Mouse (Mus musculus): ENCODE measurements around the gene Fars2. TPM values are rescaled to one million over a fixed set of nuclear protein-coding genes. Genes with fewer than 3 reads are reported as not detected.

Gene Fars2
- polyA plus RNA-seq, 1 experiment from 2014 or later: 26.7 TPM

DNA sequence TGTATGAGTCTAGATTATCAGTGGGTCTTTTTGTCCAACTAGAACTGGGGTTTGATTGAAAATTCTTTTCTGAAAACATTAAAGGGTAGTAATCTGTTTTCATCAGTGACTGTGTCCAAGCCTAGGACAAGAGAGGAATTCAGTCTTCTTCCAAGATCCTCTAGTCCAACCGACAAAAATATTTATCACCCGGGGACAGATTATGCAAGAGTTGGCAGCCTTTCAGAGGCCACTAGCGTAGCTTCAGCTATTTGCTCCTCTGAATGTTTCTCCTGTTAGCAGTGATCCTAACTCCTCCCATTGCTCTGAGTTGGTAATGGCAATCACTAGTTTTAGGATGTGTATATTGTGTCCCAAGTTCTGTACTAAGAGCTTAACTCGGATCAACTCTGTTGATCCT is 380.1 kb downstream of the Fars2 start:
- H3K4me2 ChIP-seq (ENCODE audit: low read depth, low read length): no peak overlapping the region
- H3K27ac ChIP-seq (ENCODE audit: low read depth, low read length): no peak overlapping the region
- no peaks in the 10 kb centered on the region for H3K4me1 ChIP-seq (ENCODE audit: control insufficient read depth, insufficient read depth, low read length)
- no peak for ATAC-seq (ENCODE audit: low read depth)
- H3K4me3 ChIP-seq (ENCODE audit: low read depth, low read length): no peak overlapping the region
- H3K36me3 ChIP-seq (ENCODE audit: control insufficient read depth, insufficient read depth, low read length): no peaks in the 10 kb centered on the region
- no peaks in the 10 kb centered on the region for H3K27me3 ChIP-seq (ENCODE audit: control insufficient read depth, insufficient read depth, low read length)
- H3K9me3 ChIP-seq (ENCODE audit: control insufficient read depth, low read length): no peaks in the 10 kb centered on the region
- H3K9ac ChIP-seq (replicated peaks; ENCODE audit: low read depth, low read length): no peak overlapping the region
- 61% methylated on average over 4 of the region's 4 CpGs for WGBS

DNA sequence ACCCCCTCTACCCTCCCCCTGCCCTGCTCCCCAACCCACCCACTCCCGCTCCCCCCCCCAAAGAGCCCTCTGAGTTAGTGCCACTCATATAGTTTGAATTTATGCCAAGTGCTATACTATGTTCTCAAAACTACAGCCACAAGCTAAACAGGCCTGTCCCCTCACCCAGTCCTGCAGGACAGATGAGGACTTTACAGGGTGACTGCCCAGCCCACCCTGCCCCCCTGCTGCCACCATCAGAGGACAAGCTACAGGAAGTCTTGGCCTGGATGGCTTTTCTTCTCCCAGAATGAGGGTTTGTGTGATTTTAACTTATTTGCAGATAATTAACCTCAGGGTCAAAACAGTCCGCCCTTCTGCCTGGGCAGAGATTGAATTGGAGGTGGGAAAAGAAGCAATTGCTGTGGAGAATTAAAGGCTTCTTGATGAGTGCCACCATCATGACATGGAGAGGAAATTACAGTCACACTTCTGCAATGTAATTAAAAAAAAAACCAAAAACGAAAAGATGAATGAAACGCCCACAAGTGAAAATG is 383.2 kb downstream of the Fars2 start:
- Histone ChIP-seq H3K4me1 (ENCODE audit: control insufficient read depth, insufficient read depth, low read length) (no peaks in the 10 kb centered on the region), H3K4me3 (ENCODE audit: low read depth, low read length) (no peak overlapping the region), H3K27ac (ENCODE audit: low read depth, low read length) (no peak overlapping the region), H3K4me2 (ENCODE audit: low read depth, low read length) (no peak overlapping the region), H3K27me3 (ENCODE audit: control insufficient read depth, insufficient read depth, low read length) (no peaks in the 10 kb centered on the region), H3K36me3 (ENCODE audit: control insufficient read depth, insufficient read depth, low read length) (no peaks in the 10 kb centered on the region), H3K9me3 (ENCODE audit: control insufficient read depth, low read length) (no peaks in the 10 kb centered on the region), H3K9ac (replicated peaks; ENCODE audit: low read depth, low read length) (no peak overlapping the region)
- WGBS: 57% methylated on average over 4 of the region's 4 CpGs
- ATAC-seq (ENCODE audit: low read depth): no peak

DNA sequence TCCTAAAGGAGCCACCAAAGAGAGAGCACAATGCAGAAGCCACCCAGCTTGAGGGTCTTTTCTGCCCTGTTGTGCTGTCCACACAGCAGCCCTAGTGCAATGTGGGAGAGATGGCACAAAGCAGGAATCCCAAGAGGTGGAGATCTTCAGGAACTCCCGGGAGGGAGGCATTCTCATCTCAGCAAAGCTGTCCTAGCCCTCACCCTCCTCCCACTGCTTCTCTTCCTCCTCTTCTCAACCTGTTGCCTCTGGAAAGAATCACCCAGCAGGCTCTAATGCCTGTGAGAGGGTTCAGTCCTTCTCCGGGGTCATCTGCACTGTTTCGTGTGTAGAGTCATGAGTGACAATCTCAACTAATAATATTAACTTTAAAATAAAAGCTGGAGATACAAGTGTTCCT is 386.3 kb downstream of the Fars2 start:
- Histone ChIP-seq H3K27ac (ENCODE audit: low read depth, low read length) (no peak overlapping the region), H3K4me3 (ENCODE audit: low read depth, low read length) (no peak overlapping the region), H3K9me3 (ENCODE audit: control insufficient read depth, low read length) (no peaks in the 10 kb centered on the region), H3K9ac (replicated peaks; ENCODE audit: low read depth, low read length) (no peak overlapping the region), H3K4me1 (ENCODE audit: control insufficient read depth, insufficient read depth, low read length) (no peaks in the 10 kb centered on the region), H3K4me2 (ENCODE audit: low read depth, low read length) (no peak overlapping the region), H3K36me3 (ENCODE audit: control insufficient read depth, insufficient read depth, low read length) (no peaks in the 10 kb centered on the region), H3K27me3 (ENCODE audit: control insufficient read depth, insufficient read depth, low read length) (no peaks in the 10 kb centered on the region)
- ATAC-seq (ENCODE audit: low read depth): no peak
- 92% methylated on average over 3 of the region's 3 CpGs for WGBS

DNA sequence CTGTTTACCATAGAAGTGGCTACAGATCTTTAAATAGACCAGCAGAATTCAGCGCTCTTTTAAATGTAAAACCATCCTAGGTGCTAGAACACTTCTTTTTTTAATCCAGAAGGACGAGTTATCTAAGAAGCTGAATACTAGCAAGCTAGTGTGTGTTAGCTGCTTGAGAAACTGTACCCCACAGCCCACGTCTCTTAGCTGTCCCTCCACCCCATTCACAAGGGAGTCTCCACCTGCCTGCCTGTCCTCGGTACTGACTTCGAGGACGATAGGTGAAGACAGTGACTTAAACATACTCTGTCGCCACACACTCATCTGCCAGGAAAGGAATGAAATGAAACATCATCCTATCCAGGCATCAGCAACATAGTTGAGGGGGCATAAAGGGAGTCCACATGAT is 386.8 kb downstream of the Fars2 start:
- H3K4me3 ChIP-seq (ENCODE audit: low read depth, low read length): no peak overlapping the region
- H3K27ac ChIP-seq (ENCODE audit: low read depth, low read length): no peak overlapping the region
- no peaks in the 10 kb centered on the region for H3K36me3 ChIP-seq (ENCODE audit: control insufficient read depth, insufficient read depth, low read length)
- no peaks in the 10 kb centered on the region for H3K4me1 ChIP-seq (ENCODE audit: control insufficient read depth, insufficient read depth, low read length)
- no peaks in the 10 kb centered on the region for H3K9me3 ChIP-seq (ENCODE audit: control insufficient read depth, low read length)
- no peak overlapping the region for H3K4me2 ChIP-seq (ENCODE audit: low read depth, low read length)
- no peaks in the 10 kb centered on the region for H3K27me3 ChIP-seq (ENCODE audit: control insufficient read depth, insufficient read depth, low read length)
- no peak for ATAC-seq (ENCODE audit: low read depth)
- 92% methylated on average over 7 of the region's 7 CpGs for WGBS
- H3K9ac ChIP-seq (replicated peaks; ENCODE audit: low read depth, low read length): no peak overlapping the region

DNA sequence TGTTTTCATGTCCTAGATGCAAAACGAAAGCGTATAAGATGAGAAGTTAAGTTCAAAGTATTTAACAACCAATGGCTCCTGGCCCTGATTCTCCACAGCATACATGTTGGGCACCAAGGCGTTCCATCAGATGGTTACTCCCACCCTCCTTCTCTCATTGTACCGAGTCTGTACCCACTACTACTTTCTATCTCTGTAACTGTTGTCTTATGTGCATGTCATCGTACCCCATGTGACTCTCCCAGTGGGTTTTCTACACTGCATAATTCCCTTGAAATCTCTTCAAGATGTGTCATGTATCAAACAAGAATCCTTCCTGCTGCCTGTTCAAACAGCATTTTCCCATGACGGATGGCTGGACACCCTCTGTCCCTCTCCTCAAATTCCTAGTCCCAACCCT is 388.5 kb downstream of the Fars2 start:
- Histone ChIP-seq H3K36me3 (ENCODE audit: control insufficient read depth, insufficient read depth, low read length) (no peaks in the 10 kb centered on the region), H3K27ac (ENCODE audit: low read depth, low read length) (no peak overlapping the region), H3K27me3 (ENCODE audit: control insufficient read depth, insufficient read depth, low read length) (no peaks in the 10 kb centered on the region), H3K9me3 (ENCODE audit: control insufficient read depth, low read length) (no peaks in the 10 kb centered on the region), H3K4me2 (ENCODE audit: low read depth, low read length) (no peak overlapping the region), H3K4me1 (ENCODE audit: control insufficient read depth, insufficient read depth, low read length) (no peaks in the 10 kb centered on the region), H3K9ac (replicated peaks; ENCODE audit: low read depth, low read length) (no peak overlapping the region), H3K4me3 (ENCODE audit: low read depth, low read length) (no peak overlapping the region)
- ATAC-seq (ENCODE audit: low read depth): no peak
- WGBS: 93% methylated on average over 6 of the region's 6 CpGs

DNA sequence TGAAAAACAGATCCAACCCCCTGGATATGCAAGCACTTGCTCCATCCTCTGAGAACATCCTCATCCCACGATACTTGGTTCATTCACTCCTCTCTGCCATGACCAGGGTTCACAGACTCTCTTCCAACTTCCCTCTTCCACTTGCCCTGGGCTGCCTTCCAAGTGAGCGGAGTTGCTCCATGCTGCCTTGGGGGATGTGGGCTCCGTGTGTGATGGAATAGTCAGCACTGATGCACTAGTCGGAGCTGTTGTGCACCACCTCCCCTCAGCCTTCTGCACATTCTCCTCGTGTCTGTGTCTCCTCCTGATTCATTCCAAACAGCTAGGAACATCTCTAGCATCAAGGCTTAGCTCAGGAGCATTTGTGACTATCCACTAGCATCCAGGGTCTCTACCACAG is 389.1 kb downstream of the Fars2 start:
- Histone ChIP-seq H3K4me2 (ENCODE audit: low read depth, low read length) (no peak overlapping the region), H3K27me3 (ENCODE audit: control insufficient read depth, insufficient read depth, low read length) (no peaks in the 10 kb centered on the region), H3K36me3 (ENCODE audit: control insufficient read depth, insufficient read depth, low read length) (no peaks in the 10 kb centered on the region), H3K27ac (ENCODE audit: low read depth, low read length) (no peak overlapping the region), H3K9ac (replicated peaks; ENCODE audit: low read depth, low read length) (no peak overlapping the region), H3K9me3 (ENCODE audit: control insufficient read depth, low read length) (no peaks in the 10 kb centered on the region), H3K4me3 (ENCODE audit: low read depth, low read length) (no peak overlapping the region), H3K4me1 (ENCODE audit: control insufficient read depth, insufficient read depth, low read length) (no peaks in the 10 kb centered on the region)
- 81% methylated on average over 5 of the region's 5 CpGs for WGBS
- ATAC-seq (ENCODE audit: low read depth): no peak

DNA sequence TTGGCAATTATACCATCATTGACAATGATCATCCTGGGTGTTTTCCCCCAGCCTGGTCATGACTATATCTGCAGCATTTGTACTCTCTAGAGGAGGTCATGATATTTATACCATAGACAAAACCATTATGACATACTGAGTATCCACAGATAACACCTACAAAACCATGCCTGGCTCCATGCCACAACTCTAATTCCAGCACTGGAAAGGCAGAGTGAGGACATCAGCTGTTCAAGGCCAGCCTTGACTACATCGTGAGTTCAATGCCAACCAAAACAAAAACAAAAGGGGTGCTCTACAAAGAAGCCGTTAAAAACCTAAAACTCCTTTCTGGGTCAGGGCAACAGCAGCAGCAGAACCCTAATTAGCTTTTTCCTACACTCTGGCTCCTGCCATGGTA is 392.9 kb downstream of the Fars2 start:
- WGBS: 80% methylated on average over 2 of the region's 2 CpGs
- no peak overlapping the region for H3K4me2 ChIP-seq (ENCODE audit: low read depth, low read length)
- no peak for ATAC-seq (ENCODE audit: low read depth)
- H3K9me3 ChIP-seq (ENCODE audit: control insufficient read depth, low read length): no peaks in the 10 kb centered on the region
- H3K27ac ChIP-seq (ENCODE audit: low read depth, low read length): no peak overlapping the region
- no peaks in the 10 kb centered on the region for H3K27me3 ChIP-seq (ENCODE audit: control insufficient read depth, insufficient read depth, low read length)
- H3K36me3 ChIP-seq (ENCODE audit: control insufficient read depth, insufficient read depth, low read length): no peaks in the 10 kb centered on the region
- no peak overlapping the region for H3K4me3 ChIP-seq (ENCODE audit: low read depth, low read length)
- H3K9ac ChIP-seq (replicated peaks; ENCODE audit: low read depth, low read length): no peak overlapping the region
- H3K4me1 ChIP-seq (ENCODE audit: control insufficient read depth, insufficient read depth, low read length): no peaks in the 10 kb centered on the region

DNA sequence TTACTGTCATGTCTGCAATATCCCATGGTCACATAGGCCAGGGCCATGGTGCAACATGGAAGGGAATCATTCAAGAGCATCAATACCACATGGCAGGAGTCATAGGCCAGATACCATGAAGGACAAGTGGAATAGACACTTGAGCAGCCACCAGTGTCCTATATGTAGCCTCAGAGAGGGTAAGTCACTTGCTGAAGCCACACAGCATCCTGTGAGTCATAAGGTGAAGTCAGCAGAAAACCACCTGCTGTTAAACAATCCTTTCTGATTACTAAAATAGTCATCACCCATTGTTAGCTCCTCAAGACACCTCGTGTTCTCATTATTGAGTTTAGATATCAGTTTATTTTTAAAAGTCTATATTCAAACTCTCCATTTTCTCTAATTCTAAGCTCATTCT is 395.9 kb downstream of the Fars2 start:
- Histone ChIP-seq H3K36me3 (ENCODE audit: control insufficient read depth, insufficient read depth, low read length) (no peaks in the 10 kb centered on the region), H3K4me3 (ENCODE audit: low read depth, low read length) (no peak overlapping the region), H3K27me3 (ENCODE audit: control insufficient read depth, insufficient read depth, low read length) (no peaks in the 10 kb centered on the region), H3K4me2 (ENCODE audit: low read depth, low read length) (no peak overlapping the region), H3K27ac (ENCODE audit: low read depth, low read length) (no peak overlapping the region), H3K9ac (replicated peaks; ENCODE audit: low read depth, low read length) (no peak overlapping the region), H3K4me1 (ENCODE audit: control insufficient read depth, insufficient read depth, low read length) (peaks cover 5% of the 10 kb centered on the region), H3K9me3 (ENCODE audit: control insufficient read depth, low read length) (no peaks in the 10 kb centered on the region)
- 83% methylated on average over 1 of the region's 1 CpGs for WGBS
- ATAC-seq (ENCODE audit: low read depth): no peak

DNA sequence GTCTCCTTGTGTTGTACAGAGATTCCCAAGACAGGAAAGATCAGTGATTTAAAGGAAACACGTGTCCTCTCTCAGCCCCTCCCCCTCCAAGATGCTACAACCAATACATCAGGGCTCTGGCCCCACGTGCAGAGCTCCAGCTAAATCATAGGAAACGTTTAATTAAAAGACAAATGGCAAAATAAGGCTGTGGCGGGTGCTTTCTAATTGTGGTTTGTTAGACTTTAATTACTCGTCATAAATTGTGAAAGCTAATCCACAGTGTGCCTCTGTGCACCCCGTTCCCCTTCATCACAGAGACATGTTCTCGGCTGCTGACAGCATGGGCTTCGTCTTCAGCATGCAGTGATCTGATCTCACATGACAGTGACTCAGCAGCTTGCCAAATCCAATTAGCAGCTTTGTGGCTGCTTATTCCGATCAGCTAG is 400.9 kb downstream of the Fars2 start:
- Histone ChIP-seq H3K9me3 (ENCODE audit: control insufficient read depth, low read length) (no peaks in the 10 kb centered on the region), H3K9ac (replicated peaks; ENCODE audit: low read depth, low read length) (no peak overlapping the region), H3K36me3 (ENCODE audit: control insufficient read depth, insufficient read depth, low read length) (no peaks in the 10 kb centered on the region), H3K4me1 (ENCODE audit: control insufficient read depth, insufficient read depth, low read length) (peaks cover 5% of the 10 kb centered on the region), H3K4me3 (ENCODE audit: low read depth, low read length) (no peak overlapping the region), H3K27ac (ENCODE audit: low read depth, low read length) (no peak overlapping the region), H3K4me2 (ENCODE audit: low read depth, low read length) (peak overlapping the region; percentile 18; the same call in 1 of the 2 replicates), H3K27me3 (ENCODE audit: control insufficient read depth, insufficient read depth, low read length) (no peaks in the 10 kb centered on the region)
- peak; percentile 91 for ATAC-seq (ENCODE audit: low read depth)
- WGBS: 20% methylated on average over 9 of the region's 9 CpGs

DNA sequence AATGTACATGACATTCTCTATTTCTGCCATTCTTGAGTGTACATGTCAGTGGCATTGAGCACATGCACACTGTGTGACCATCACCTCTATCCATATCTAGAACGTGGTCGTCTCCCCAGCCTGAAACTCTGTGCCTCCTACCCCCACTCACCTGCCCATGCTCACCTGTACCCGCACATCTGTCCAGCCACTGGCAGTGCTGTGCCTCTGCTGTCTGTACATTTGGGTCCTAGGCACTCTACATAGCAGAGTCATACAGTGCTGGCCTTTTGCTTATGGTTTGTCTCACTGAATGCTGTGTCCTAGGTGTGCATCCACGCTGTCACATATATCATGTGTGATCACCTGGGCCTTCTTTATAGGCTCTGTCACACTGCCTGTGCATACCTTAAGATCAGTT is 410.5 kb downstream of the Fars2 start:
- no peaks in the 10 kb centered on the region for H3K36me3 ChIP-seq (ENCODE audit: control insufficient read depth, insufficient read depth, low read length)
- no peak overlapping the region for H3K4me3 ChIP-seq (ENCODE audit: low read depth, low read length)
- H3K9me3 ChIP-seq (ENCODE audit: control insufficient read depth, low read length): no peaks in the 10 kb centered on the region
- no peaks in the 10 kb centered on the region for H3K27me3 ChIP-seq (ENCODE audit: control insufficient read depth, insufficient read depth, low read length)
- no peak overlapping the region for H3K27ac ChIP-seq (ENCODE audit: low read depth, low read length)
- no peak overlapping the region for H3K9ac ChIP-seq (replicated peaks; ENCODE audit: low read depth, low read length)
- H3K4me1 ChIP-seq (ENCODE audit: control insufficient read depth, insufficient read depth, low read length): no peaks in the 10 kb centered on the region
- no peak for ATAC-seq (ENCODE audit: low read depth)
- no peak overlapping the region for H3K4me2 ChIP-seq (ENCODE audit: low read depth, low read length)
- WGBS: 93% methylated on average over 4 of the region's 4 CpGs

Data from neural tube, embryonic 14.5 days (tissue).